Mouse (Mus musculus): ENCODE data around the gene Ghrl.

Gene Ghrl

GRCm38 (mm10) chr6:113667611-113668122 is 52.0 kb downstream of the Ghrl start:
- no peak for DNase-seq

All from spleen, adult 18-20 months (tissue).